Mouse (Mus musculus) intestine, embryonic 16.5 days (tissue): ENCODE data around the gene Itpripl1. TPM values are rescaled to one million over a fixed set of nuclear protein-coding genes. Genes with fewer than 3 reads are reported as not detected.
A peak's percentile ranks its signal among the peaks of the same experiment; 100 is the strongest.
"Not testable (repeated sequence)": the region's sequence is repeated elsewhere in the genome, so short reads cannot be mapped to it uniquely, and the experiment has no call there.

Experiments
- ATAC-seq: fragments of 200-750 bp; cut with Nextera tagmentation; 2 replicates; pipeline ENCODE4 v1.8.0; 2017; ENCODE audit warnings: moderate TSS enrichment, moderate library complexity
- H3K27ac ChIP-seq: fragments of 300-500 bp; sonication (generic); 2 replicates; pipeline ENCODE4 v1.5.1; 2014; ENCODE audit warnings: mild to moderate bottlenecking, low read length
- H3K27me3 ChIP-seq: fragments of 300-500 bp; sonication (generic); replicated peaks from 2 replicates; pipeline ENCODE4 v1.6.1; 2014; ENCODE audit warnings: low read length, control low read depth, mixed read lengths; ENCODE audit not compliant: control insufficient read depth, insufficient read depth
- H3K36me3 ChIP-seq: fragments of 300-500 bp; sonication (generic); 2 replicates; pipeline ENCODE4 v1.6.1; 2014; ENCODE audit warnings: low read length, control low read depth; ENCODE audit not compliant: control insufficient read depth, insufficient read depth
- H3K4me1 ChIP-seq: fragments of 300-500 bp; sonication (generic); 2 replicates; pipeline ENCODE4 v1.6.1; 2014; ENCODE audit warnings: low read length, control low read depth, mixed read lengths; ENCODE audit not compliant: control insufficient read depth, insufficient read depth
- H3K4me2 ChIP-seq: fragments of 300-500 bp; sonication (generic); 2 replicates; pipeline ENCODE4 v1.6.1; 2014; ENCODE audit warnings: low read depth, low read length, control low read depth
- H3K4me3 ChIP-seq: fragments of 300-500 bp; sonication (generic); 2 replicates; pipeline ENCODE4 v1.5.1; 2014; ENCODE audit warnings: mild to moderate bottlenecking, low read length
- H3K9ac ChIP-seq: fragments of 300-500 bp; sonication (generic); 2 replicates; pipeline ENCODE4 v1.6.1; 2014; ENCODE audit warnings: low read depth, low read length
- H3K9me3 ChIP-seq: fragments of 300-500 bp; sonication (generic); 2 replicates; pipeline ENCODE4 v1.6.1; 2016; ENCODE audit warnings: low read length, control low read depth; ENCODE audit not compliant: control insufficient read depth
- WGBS: fragments of 180-500 bp; shearing (Covaris S2); extraction: QIAGEN DNeasy Blood & Tissue Kit; methylation state at CpG from one replicate; pipeline ENCODE4 v1.1.7; 2014; 5-methylcytosine and 5-hydroxymethylcytosine counted together
- polyA plus RNA-seq: library from polyadenylated mRNA; unstranded; fragments of >200 nt; fragmentation: Nextera tagmentation; extraction: Ambion mirVana; gene quantifications from 2 replicates; pipeline ENCODE4 v1.2.1, GENCODE M21; 2015

Itpripl1 gene
- polyA plus RNA-seq, 1 experiment from 2014 or later, result 25.0 TPM

- no peak overlapping the region for H3K9ac ChIP-seq
- WGBS, result 96% methylated on average over 1 of the region's 1 CpGs
- no peak for ATAC-seq
- H3K4me3 ChIP-seq, result no peak overlapping the region
- H3K4me2 ChIP-seq, result no peak overlapping the region
- no peaks in the 10 kb centered on the region for H3K9me3 ChIP-seq
- H3K36me3 ChIP-seq, result peaks cover 6% of the 10 kb centered on the region
- peaks cover 30% of the 10 kb centered on the region for H3K4me1 ChIP-seq
- H3K27me3 ChIP-seq, result no peaks in the 10 kb centered on the region
- H3K27ac ChIP-seq, result no peak overlapping the region
These were observed 3.6 kb downstream of the Itpripl1 start for GRCm38 (mm10) chr2:127139605-127140004.

DNA sequence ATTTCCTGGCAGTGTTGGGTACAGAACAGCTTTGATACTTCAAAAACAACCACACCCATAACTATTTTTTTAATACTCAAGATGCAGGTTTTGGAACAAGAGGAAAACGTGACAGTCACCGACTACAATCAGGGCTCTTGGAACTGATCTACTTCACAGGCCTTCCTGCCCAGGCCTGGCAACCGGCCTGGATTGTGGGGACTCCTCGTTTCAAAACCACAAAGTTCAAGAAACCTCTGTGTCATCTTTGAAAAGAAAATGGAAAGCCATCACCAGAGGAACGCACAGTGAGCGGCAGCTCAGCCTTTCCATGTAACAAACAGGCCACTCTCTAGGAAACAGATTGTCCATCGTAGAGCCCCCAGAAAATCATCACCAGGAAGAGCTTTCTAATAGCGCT, 4.1 kb downstream of the Itpripl1 start:
- Histone ChIP-seq H3K9me3 (no peaks in the 10 kb centered on the region), H3K4me1 (peaks cover 30% of the 10 kb centered on the region), H3K4me2 (no peak overlapping the region), H3K4me3 (no peak overlapping the region), H3K36me3 (peaks cover 6% of the 10 kb centered on the region), H3K9ac (no peak overlapping the region), H3K27ac (no peak overlapping the region), H3K27me3 (no peaks in the 10 kb centered on the region)
- ATAC-seq, result no peak
- 92% methylated on average over 8 of the region's 8 CpGs for WGBS

DNA sequence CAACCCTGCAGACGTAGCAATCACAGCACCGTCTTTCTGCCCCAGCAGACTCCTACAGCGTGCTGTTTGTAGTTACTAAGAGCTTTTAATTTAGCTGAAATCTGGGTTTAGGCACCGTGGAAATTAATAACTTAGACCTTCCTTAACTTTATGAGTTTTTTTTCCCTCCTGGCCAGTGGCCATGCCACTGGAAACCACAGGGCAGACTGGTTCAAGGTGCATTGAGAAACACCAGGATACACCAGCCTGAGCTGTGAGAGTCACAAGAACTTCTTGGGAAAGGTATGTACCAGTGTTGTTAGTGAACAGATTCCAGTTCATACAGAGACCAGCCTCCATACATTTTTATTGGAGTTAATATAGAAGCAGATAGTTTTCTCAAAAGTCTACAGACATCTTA, 4.8 kb downstream of the Itpripl1 start:
- Histone ChIP-seq H3K4me3 (no peak overlapping the region), H3K9ac (no peak overlapping the region), H3K4me1 (peaks cover 25% of the 10 kb centered on the region), H3K36me3 (peaks cover 6% of the 10 kb centered on the region), H3K4me2 (no peak overlapping the region), H3K27ac (no peak overlapping the region), H3K9me3 (no peaks in the 10 kb centered on the region), H3K27me3 (no peaks in the 10 kb centered on the region)
- ATAC-seq, result no peak
- 81% methylated on average over 4 of the region's 4 CpGs for WGBS

- H3K27ac ChIP-seq, result no peak overlapping the region
These were observed 5.3 kb downstream of the Itpripl1 start for GRCm38 (mm10) chr2:127137838-127138420.

GRCm38 (mm10) chr2:127136979-127137378, 6.3 kb downstream of the Itpripl1 start:
- no peak overlapping the region for H3K9ac ChIP-seq
- no peak overlapping the region for H3K4me2 ChIP-seq
- WGBS, result 9% methylated on average over 5 of the region's 5 CpGs
- peaks cover 24% of the 10 kb centered on the region for H3K4me1 ChIP-seq
- H3K27me3 ChIP-seq, result no peaks in the 10 kb centered on the region
- peak overlapping the region; percentile 40; the same call in 1 of the 2 replicates for H3K27ac ChIP-seq
- H3K9me3 ChIP-seq, result no peaks in the 10 kb centered on the region
- H3K4me3 ChIP-seq, result no peak overlapping the region
- H3K36me3 ChIP-seq, result peaks cover 6% of the 10 kb centered on the region
- peak; percentile 52 for ATAC-seq

More at GRCm38 (mm10) chr2:127137838-127138420, 5.3 kb downstream of the Itpripl1 start:
- no peaks in the 10 kb centered on the region for H3K9me3 ChIP-seq
- no peak for ATAC-seq
- no peak overlapping the region for H3K9ac ChIP-seq
- peaks cover 6% of the 10 kb centered on the region for H3K36me3 ChIP-seq
- no peak overlapping the region for H3K4me3 ChIP-seq
- H3K4me1 ChIP-seq, result peaks cover 25% of the 10 kb centered on the region
- no peaks in the 10 kb centered on the region for H3K27me3 ChIP-seq
- 69% methylated on average over 10 of the region's 10 CpGs for WGBS
- no peak overlapping the region for H3K4me2 ChIP-seq

GRCm38 (mm10) chr2:127135255-127135654, 8.0 kb downstream of the Itpripl1 start:
- H3K9ac ChIP-seq, H3K36me3 ChIP-seq, H3K4me3 ChIP-seq, H3K27me3 ChIP-seq, H3K4me2 ChIP-seq, H3K9me3 ChIP-seq, ATAC-seq, H3K27ac ChIP-seq: not testable (repeated sequence)
- 44% methylated on average over 2 of the region's 3 CpGs for WGBS
- H3K4me1 ChIP-seq, result peaks cover 27% of the 10 kb centered on the region

GRCm38 (mm10) chr2:127133621-127134461, 9.4 kb downstream of the Itpripl1 start, which contains the start of gene Ncaph:
Gene Ncaph, minus strand, starts transcription at chr2:127133954.
- peak within 1 kb of the TSS; percentile 89 for H3K27ac ChIP-seq
- ATAC-seq, result peak; percentile 93
- H3K36me3 ChIP-seq, result no peaks in the 10 kb centered on the region
- peak within 1 kb of the TSS; percentile 68 for H3K4me3 ChIP-seq
- H3K4me2 ChIP-seq, result peak within 1 kb of the TSS; percentile 82
- H3K9me3 ChIP-seq, result no peaks in the 10 kb centered on the region
- H3K4me1 ChIP-seq, result peaks cover 27% of the 10 kb centered on the region
- under 1% methylated on average over 57 of the region's 57 CpGs for WGBS
- no peaks in the 10 kb centered on the region for H3K27me3 ChIP-seq
- H3K9ac ChIP-seq, result peak within 1 kb of the TSS; percentile 78

GRCm38 (mm10) chr2:127131353-127131752, 11.9 kb downstream of the Itpripl1 start:
- no peaks in the 10 kb centered on the region for H3K36me3 ChIP-seq
- H3K4me1 ChIP-seq, result peaks cover 13% of the 10 kb centered on the region
- no peaks in the 10 kb centered on the region for H3K27me3 ChIP-seq
- no peak for ATAC-seq
- WGBS, result 61% methylated on average over 8 of the region's 8 CpGs
- H3K4me2 ChIP-seq, result no peak overlapping the region
- H3K9ac ChIP-seq, result no peak overlapping the region
- H3K9me3 ChIP-seq, result no peaks in the 10 kb centered on the region
- H3K4me3 ChIP-seq, result no peak overlapping the region
- no peak overlapping the region for H3K27ac ChIP-seq

- H3K4me3 ChIP-seq, result no peak overlapping the region
- H3K27me3 ChIP-seq, result no peaks in the 10 kb centered on the region
- peaks cover 14% of the 10 kb centered on the region for H3K36me3 ChIP-seq
- WGBS, result 89% methylated on average over 5 of the region's 5 CpGs
- H3K9me3 ChIP-seq, result no peaks in the 10 kb centered on the region
- no peak overlapping the region for H3K4me2 ChIP-seq
- no peak overlapping the region for H3K27ac ChIP-seq
- no peak for ATAC-seq
- H3K4me1 ChIP-seq, result peaks cover 11% of the 10 kb centered on the region
- no peak overlapping the region for H3K9ac ChIP-seq
These were observed 14.3 kb downstream of the Itpripl1 start for GRCm38 (mm10) chr2:127128926-127129325.
